Mouse (Mus musculus) left cerebral cortex, adult 8-10 months (tissue): ENCODE data around the gene Pck1. TPM values are rescaled to one million over a fixed set of nuclear protein-coding genes. Genes with fewer than 3 reads are reported as not detected.
"Not testable (repeated sequence)": the region's sequence is repeated elsewhere in the genome, so short reads cannot be mapped to it uniquely, and the experiment has no call there.

Experiments used
- DNase-seq, 2 experiments: peaks; one replicate each; pipeline ENCODE4 v3.0.0; 2022; ENCODE audit warnings: low spot score in 2 of 2
- total RNA-seq, 4 experiments: library from RNA; stranded (reverse); gene quantifications; 2 replicates each; pipeline ENCODE4 v1.2.4; 2022

Pck1 gene
- under 1 TPM in 1 of 4 experiments, not detected in 3; 0.11 TPM for total RNA-seq

DNA sequence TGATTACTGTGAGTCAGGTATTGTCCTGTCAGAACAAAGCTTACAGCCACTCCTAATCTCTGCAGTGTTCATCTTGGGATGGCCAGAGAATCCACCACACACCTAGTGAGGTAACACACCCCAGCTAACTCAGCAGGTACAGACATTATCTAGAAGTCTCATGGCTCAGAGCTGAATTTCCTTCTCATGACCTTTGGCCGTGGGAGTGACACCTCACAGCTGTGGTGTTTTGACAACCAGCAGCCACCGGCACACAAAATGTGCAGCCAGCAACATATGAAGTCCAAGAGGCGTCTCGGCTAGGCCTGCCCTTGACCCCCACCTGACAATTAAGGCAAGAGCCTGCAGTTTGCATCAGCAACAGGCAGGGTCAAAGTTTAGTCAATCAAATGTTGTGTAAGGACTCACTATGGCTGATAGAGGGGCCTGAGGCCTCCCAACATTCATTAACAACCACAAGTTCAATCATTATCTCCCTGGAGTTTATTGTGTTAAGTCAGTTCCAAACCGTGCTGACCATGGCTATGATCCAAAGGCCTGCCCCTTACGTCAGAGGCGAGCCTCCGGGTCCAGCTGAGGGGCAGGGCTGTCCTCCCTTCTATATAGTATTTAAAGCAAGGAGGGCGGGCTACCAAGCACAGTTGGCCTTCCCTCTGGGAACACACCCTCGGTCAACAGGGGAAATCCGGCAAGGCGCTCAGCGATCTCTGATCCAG, at the start of gene Pck1:
TSS of gene Pck1 (plus strand) at position 613 of the 716 bp plus-strand sequence.
- no peak for DNase-seq

DNA sequence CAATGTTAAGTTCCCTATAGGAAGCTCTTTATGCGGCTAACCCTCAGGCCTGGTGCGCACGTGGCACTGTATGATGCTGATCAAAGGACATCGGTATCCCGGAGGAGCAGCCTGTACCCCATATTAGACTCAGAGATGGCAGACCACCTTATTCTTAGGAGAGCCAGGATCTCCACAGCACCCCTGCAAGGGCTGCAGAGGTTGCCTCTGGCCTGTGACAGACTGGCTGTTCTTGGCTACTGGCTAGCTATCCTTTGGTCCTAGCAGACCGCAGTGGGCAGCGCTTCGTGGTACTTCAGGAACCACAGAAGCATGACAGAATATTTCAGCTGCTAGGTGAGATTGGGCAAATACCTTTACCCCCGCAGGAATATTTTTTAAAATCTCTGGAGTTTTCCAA, 46.4 kb upstream of the Pck1 start:
- no peak for DNase-seq

DNA sequence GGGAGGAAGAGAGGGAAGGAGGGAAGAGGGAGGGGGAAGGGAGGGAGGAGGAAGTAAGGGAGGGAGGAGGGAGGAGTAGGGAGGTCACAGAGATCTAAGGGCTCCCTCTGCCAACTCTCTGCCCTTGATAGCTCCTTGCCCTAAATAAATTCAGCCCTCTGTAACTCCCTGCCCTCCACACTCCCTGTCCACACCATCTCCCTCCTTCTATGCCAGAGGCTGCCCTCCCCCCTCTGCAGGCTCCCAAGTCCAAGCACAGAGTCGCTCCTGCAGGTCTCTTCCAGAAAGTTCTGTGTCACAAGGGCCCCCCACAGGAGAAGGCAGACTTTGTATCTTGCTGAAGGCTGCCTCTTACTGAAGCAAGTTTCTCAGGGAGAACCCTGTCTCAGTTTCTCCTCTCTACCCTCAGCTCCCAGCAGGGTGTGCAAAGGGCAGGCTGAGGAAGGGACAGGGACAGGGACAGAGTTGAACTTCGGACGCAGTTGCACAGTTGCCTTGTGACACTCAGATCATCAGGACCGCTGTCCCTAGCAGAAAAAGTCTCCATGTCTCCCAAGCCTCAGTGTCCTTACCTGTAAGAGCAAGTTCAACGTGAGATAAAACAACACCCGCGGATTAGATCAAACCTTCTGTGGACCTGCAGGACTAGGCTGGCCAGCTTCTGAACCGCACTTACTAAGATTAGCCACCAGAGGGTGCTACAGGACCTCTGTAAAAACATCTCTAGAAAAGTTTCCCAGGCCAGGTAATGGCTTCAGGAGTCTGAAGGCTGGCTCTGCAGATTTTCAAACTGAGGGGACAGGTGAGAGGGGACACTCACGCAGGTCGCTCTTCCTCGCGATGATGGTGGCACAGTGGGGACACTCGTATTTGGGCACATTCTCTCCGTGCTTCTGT, 45.7 kb upstream of the Pck1 start:
- peak in 1 of 2 experiments; percentile 40 for DNase-seq

DNA sequence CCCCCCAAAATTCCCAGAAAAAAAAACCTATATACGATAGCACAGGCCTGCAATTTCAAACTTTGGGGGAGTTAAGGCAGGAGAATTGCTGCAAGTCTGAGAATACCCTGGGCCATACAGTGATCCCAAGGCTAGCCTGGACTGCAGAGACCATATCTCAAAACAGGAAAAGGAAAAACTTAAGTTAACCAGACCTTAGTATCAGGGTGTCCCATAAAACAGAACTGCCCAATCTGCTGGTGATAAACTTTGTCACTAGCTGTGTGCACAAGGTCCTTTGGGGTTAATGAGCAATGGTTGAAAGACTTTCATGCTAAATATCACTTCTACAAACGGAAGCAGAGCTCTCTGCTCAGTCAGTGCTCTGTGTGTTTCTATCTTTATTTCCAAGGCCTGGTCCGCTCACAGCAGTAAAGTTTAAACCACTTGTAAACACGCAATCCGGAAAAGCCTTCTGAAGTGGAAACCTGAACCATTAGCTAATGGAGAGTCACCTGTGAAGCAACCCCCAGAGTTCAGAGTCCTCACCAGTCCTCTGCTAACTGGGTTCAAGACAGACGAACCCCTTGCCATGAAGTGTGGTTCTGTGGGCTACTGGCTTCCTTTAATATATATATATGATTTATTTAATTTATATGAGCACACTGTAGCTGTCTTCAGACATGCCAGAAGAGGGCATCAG, 44.2 kb upstream of the Pck1 start:
- DNase-seq: no peak

DNA sequence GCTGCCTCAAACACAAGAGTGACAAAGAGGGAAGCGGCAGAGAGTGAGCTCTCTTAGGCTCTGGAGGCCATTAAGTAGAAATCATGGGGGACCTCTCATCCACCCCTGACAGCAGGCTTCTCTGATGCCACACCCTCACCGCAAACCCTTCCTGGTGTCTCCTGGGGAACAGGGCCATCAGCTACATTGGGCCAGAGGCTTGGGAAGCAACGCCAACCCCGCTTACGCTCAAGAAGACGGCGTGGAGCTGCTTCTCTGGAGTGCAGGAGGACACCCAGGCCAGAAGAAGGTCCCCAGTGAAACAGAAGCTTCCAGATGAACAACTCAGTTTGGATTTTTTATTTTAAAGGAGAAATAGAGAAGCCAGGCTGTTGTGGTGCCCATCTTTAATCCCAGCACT, 43.3 kb upstream of the Pck1 start:
- no peak for DNase-seq

DNA sequence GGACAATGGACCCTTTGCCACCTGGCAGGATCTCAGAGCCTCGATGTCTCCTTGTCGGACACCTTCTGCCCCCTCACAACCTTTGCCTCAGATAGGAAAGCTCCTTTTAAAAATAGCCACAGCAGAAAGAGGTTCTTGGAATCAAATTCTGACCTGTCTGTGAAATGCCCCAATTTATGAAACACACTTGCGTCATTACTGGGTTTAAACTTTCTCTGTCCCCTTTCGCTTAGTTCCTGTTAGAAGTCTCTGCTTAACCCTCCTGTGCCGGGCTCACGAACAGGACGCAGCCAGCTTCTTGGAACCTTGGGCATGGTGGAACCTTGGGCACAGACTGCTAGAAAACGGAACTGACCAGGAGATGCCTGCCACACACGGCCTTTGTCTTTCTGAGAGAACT, 42.3 kb upstream of the Pck1 start:
- no peak for DNase-seq

DNA sequence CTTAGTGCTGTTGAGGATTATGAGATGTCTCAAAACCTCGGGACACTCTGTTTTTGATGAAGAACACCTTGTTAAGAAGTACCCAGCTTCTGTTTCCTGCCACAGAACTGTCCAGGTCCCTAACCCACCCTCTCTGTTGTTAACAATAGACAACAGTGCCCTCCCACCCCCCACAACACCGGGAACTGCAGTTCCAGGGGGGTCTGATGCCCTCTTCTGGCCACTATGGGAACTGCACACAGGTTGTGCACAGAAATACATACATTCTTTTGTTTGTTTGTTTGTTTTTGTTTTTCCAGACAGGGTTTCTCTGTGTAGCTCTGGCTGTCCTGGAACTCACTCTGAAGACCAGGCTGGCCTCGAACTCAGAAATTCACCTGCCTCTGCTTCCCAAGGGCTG, 39.1 kb upstream of the Pck1 start:
- not testable (repeated sequence) for DNase-seq

DNA sequence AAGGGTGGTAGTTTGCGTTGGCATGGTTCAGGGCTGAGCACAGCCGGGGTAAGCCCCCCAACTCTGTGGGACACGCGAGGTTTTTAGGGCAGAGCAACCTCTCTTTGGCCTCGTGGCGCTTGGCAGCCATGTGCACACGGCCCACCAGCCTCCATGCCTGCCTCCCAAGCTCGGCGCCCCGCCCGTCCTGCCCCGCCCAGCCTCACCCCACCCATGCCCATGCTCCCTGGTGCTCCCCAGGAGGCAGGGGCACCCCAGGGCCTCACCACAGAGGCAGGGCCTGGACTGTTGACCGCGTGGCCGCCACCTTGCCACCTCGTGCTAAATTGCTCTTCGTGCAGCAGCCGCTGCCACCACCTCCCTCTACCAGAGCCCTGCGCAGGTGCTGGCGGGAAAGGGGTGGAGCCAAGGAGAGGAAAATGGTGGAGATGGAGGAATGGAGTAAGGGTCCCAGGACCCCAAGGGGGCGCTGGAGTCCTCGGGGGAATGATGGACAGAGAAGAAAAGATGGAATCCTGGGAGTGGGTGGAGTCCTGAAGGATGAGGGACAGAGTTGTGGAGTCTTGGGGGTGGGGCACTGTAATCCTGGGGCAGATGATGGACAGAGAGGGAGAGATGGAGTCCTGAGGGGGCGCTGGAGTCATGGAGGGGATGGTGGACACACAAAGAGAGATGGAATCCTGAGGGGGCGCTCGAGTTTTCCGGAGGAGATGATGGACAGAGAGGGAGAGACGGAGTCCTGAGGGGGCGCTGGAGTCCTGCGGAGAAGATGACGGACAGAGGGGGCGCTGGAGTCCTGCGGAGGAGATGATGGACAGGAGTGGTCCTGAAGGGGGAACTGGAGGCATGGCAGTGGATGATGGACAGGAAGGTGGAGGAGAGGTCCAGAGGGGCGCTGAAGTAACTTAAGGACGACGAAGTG, 33.6 kb upstream of the Pck1 start, which contains the start of gene Ctcfl:
TSS of gene Ctcfl (minus strand) at position 503 of the 922 bp plus-strand sequence.
- DNase-seq: no peak

DNA sequence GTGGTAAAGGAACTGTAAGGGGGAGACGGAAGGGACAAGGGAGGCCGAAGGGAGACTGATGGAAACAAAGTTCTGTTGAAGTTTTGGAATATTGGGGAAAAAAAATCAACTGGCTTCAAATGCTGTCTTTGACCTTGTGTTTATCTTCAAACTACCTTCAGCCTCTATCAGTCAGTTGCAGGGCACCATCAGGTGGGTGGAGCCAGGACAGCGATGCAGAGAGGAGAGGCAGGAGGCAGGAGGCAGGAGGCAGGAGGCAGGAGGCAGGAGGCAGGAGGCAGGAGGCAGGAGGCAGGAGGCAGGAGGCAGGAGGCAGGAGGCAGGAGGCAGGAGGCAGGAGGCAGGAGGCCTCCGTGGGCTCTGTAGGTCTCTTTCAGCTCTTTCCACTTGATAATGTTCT, 32.7 kb upstream of the Pck1 start:
- DNase-seq: not testable (repeated sequence)

DNA sequence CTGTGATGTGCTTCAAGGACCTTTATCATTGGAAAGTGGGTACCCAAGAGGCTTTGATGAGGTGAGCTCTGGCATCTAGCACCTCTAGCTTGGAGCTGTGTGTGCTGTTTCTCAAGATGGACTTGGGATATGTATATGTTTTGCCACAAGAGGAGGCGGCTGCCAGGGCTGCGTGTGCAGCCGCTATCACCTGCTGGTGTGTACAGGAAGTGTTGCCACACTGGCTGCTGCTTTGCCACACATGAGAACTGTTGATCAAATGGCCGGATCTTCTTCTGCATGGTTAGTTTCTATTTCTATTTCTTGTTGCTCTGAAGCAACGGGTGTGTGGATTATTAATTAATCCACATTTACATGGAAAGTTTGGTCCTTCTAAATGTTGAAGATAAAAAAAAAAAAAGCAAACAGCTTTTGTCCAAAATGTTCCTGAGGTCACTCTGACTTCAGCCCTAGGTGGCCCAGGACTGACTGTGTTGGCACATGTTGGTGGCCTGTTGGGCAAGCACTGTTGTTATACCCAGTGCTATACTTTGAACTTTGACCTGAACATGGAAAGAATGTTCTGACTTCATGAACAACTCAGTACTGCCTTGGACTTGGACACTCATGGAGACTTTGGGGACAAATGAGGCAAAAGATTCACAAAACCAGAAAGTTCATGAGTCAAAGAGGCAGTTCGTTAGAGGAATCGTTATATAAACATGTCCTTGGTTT, 28.7 kb upstream of the Pck1 start:
- DNase-seq: no peak

DNA sequence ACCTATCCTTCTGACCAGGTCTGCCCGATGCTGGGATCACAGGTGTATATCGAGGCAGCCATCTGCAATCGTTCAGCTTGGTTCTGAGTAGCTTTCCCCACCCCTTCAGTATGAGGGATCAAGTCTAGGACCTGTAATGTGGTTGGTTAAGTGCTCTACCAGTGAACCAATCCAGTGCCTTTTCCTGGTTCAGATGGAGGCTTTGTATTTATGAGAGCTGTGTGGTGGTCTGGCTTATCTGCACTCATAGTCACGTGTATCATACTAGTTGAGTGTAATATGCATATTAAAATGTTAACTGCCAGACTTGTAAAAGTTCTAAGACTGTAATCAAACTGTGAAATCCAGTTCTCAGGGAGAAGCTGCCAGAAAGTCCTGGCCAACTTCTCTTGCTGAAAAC, 26.5 kb upstream of the Pck1 start:
- DNase-seq: no peak

DNA sequence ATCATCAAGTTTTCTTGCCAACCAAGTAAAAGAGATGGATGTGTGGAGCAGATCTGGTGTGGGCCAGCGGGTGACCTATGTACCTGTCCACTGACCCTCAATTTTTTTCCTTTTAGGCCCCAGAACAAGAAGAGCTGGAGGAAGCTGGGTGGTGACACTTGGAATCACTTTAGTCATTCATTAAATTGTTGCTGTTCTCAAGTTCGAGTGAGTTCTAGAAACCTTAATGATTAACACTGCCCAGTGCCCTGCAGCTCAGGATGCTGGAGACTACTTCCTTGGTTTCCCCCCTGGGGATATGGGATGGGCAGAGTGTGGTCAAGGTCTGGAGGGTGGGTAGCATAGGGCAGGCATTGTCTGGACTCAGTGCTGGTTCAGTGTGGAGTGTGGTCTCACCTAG, 23.7 kb upstream of the Pck1 start:
- no peak for DNase-seq

DNA sequence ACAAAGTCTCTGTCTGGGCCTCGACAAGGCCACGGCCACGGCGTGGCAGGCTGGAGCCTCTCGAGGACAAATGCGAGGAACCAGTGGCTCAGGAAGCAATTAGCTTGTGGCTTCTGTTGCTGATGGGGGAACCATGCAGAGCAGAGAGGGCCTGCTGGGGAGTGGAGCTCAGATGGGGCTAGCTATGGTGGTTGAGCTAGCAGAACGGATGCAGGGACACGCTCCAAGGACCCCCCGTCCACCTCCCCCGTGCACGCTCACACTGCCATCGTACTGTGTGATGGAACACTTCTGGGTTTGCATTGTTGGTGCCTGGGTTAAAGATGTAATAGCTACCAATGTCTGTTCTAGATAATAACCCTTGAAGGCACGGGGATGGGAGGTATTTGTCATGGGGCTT, 20.6 kb upstream of the Pck1 start:
- DNase-seq: no peak

DNA sequence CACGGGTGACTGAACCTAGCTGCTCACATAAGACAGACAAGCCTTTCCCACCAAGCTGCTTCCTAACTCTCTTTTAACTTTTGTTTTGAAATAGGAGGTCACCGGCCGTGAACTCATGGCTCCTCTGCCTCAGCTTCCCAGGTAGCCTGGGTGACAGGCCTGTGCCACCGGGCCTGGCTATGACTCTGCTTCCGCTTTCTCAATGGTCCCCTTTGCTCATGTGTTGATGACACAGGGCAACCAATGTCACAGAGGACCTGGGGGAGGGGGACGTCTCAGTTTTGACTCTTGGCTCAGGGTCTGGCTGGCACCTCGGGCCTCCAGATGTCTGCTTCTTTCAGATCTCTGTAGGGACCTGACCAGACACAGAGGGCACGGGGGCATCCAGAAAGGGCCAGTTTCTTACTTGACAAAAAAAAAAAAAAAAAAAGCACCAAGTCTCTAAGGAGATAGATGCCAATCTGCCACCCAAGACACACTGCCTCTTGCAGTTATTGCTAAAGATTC, 20.0 kb upstream of the Pck1 start:
- DNase-seq: no peak

DNA sequence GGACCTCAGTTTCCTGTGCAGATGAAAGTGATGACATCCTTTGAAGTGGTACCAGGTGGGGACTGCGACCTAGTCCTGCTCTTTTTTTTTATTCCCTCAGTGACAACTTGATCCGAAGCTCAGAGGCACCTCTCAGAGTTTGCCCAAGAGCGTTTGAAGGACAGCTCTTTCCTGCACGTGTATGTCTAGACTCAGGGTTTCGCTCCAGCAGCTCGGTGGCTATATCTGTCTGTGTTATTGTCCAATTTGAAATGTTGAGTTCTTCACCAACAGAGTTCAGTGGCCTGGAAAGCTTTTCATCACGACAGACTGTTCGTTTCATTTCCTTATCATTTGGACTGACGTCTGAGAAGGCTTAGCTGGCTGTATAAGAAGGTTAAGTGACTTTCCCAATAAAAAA, 18.2 kb upstream of the Pck1 start:
- no peak for DNase-seq

DNA sequence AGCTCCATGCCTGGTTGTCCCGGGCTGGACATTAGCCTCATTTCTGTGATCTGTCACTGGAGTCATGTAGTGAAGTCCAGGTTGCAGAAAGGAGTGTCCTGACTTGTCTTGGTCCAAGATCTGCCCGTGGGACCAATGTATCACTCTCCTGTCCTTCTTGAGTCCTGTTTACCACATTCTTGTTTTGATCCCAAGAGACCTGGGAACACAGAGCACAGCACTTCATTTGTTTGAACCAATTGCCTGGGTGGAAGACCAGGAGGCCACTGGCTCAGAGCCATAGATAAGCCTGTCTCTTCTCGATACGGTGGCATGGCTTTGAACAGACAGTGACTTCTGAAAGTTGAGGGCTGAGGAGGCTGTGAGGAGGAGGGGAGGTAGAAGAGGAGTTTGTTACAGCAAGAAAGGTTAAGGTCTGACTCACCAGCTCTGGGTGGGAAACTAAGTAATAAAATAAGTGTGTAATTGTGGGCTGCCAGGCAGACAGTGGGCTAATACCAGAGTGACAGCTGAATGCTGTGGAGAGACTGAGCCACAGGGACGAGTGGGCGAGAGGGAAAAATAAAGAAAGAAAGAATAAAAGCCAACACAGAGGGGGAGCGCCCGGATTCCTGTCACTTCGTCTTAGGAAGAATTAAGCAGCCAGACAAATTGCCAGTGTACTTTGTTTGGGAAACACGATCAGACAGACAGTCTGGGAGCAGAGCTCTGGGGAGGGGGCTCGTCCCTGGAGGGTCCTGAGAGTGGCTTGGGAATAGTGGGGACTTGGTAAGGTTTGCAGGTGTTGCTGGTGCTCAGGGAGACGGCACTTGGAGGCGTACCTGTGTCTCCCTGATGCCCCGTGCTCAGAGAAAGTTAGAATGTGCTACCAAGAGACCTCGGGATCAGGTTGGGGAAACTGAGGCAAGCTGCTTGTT, 14.3 kb upstream of the Pck1 start:
- DNase-seq: peak in 1 of 2 experiments; percentile 15

DNA sequence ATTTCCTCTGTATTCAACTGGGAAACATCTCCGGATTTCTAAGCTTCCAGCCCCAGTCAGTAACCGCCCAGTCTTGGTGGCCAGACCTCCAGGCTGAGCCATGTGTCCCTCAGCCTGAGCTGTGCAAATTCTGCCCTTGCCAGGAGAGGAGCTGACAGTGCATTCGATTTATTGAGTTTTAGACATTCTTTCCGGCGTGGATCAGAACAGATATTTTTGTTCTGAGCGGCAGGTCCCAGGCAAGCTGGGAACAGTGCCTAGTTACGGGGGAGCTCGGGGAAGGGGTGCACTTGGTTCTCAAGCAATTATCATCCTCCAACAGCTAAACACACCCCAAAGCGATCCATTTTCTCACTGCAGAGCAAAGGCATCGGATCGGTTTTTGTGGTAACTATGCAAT, 9.2 kb upstream of the Pck1 start:
- no peak for DNase-seq

DNA sequence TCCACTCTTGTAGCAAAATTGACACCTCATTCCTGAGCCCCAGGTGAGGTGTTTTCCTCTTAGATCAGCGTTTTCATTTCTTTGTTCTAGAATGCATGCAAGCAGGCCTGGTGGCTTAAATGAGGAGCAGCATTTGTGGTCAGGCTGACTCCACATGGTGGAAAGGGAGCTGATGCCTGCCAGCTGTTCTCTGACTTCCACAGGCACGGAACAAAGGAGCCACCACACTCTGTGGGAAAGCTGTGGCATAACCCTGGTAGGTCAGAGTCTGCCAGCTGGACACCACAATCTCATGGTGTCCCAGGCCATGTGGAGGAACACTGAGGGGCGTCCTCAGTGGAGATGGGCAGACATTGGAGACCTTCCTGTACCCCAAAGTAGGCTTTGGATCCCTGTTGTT, 7.0 kb upstream of the Pck1 start:
- DNase-seq: no peak

DNA sequence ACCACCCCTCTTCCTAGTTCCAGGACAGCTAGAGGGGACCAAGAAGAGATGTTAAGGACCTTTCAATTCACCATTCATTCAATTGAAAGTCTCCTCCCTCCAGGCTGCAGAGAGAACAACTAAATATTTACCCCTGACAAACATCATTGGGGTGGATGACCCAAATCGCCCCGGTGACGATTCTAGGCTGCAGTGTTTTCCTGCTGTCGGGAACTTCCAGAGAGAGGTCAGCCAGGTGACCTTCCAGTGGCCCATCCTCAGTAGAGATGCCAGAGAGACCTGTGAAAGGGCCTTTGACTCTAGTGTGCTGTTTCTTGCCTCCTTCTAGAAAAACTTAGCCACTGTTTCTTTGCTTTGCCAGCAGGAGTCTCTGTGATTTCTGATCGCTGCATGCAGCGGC, 6.1 kb upstream of the Pck1 start:
- DNase-seq: no peak
